Mouse (Mus musculus): Measurements from ENCODE around the gene Ints14. TPM values are rescaled to one million over a fixed set of nuclear protein-coding genes. Genes with fewer than 3 reads are reported as not detected.

Ints14 gene
- polyA plus RNA-seq, 1 experiment from 2014 or later = 60.4 TPM

- peaks cover 72% of the 10 kb centered on the region for H3K36me3 ChIP-seq
- H3K4me1 ChIP-seq = no peaks in the 10 kb centered on the region; the same call in 1 of the 2 replicates
- H3K9me3 ChIP-seq = no peaks in the 10 kb centered on the region
- H3K27ac ChIP-seq (replicated peaks) = no peak overlapping the region
- H3K27me3 ChIP-seq = no peaks in the 10 kb centered on the region
- H3K4me2 ChIP-seq (replicated peaks) = no peak overlapping the region
- no peak overlapping the region for H3K9ac ChIP-seq (replicated peaks)
- ATAC-seq (ENCODE audit: low FRiP score, low read depth) = no peak
- WGBS = 96% methylated on average over 8 of the region's 8 CpGs
- H3K4me3 ChIP-seq = no peak overlapping the region
Observed at GRCm38 (mm10) chr9:65005737-65006136, 45.0 kb downstream of the Ints14 start.

- no peak overlapping the region for H3K4me2 ChIP-seq (replicated peaks)
- no peaks in the 10 kb centered on the region for H3K9me3 ChIP-seq
- WGBS = 96% methylated on average over 8 of the region's 8 CpGs
- peaks cover 2% of the 10 kb centered on the region; the same call in 1 of the 2 replicates for H3K4me1 ChIP-seq
- peaks cover 37% of the 10 kb centered on the region for H3K36me3 ChIP-seq
- no peak overlapping the region for H3K9ac ChIP-seq (replicated peaks)
- no peak overlapping the region for H3K27ac ChIP-seq (replicated peaks)
- no peak for ATAC-seq (ENCODE audit: low FRiP score, low read depth)
- no peak overlapping the region for H3K4me3 ChIP-seq
- no peaks in the 10 kb centered on the region for H3K27me3 ChIP-seq
Observed at GRCm38 (mm10) chr9:65010632-65011031, 49.9 kb downstream of the Ints14 start.

- no peak overlapping the region for H3K4me3 ChIP-seq
- H3K9me3 ChIP-seq = no peaks in the 10 kb centered on the region
- WGBS = 58% methylated on average over 6 of the region's 6 CpGs
- H3K4me2 ChIP-seq (replicated peaks) = no peak overlapping the region
- H3K27ac ChIP-seq (replicated peaks) = no peak overlapping the region
- peaks cover 9% of the 10 kb centered on the region for H3K4me1 ChIP-seq
- peaks cover 31% of the 10 kb centered on the region for H3K36me3 ChIP-seq
- H3K9ac ChIP-seq (replicated peaks) = no peak overlapping the region
- H3K27me3 ChIP-seq = no peaks in the 10 kb centered on the region
- ATAC-seq (ENCODE audit: low FRiP score, low read depth) = no peak
Observed at GRCm38 (mm10) chr9:65011304-65011703, 50.6 kb downstream of the Ints14 start.

GRCm38 (mm10) chr9:65015461-65016222 is 54.9 kb downstream of the Ints14 start:
- Histone ChIP-seq H3K4me1 (peaks cover 51% of the 10 kb centered on the region), H3K4me3 (no peak overlapping the region), H3K9me3 (no peaks in the 10 kb centered on the region), H3K4me2 (replicated peaks) (no peak overlapping the region), H3K27ac (replicated peaks) (no peak overlapping the region), H3K36me3 (0 out of 2 replicates have a peak, but pooled peaks cover 2% of the 10 kb centered on the region), H3K27me3 (no peaks in the 10 kb centered on the region), H3K9ac (replicated peaks) (no peak overlapping the region)
- no peak for ATAC-seq (ENCODE audit: low FRiP score, low read depth)
- 82% methylated on average over 7 of the region's 7 CpGs for WGBS

GRCm38 (mm10) chr9:65016241-65016977 is 55.7 kb downstream of the Ints14 start:
- peaks cover 54% of the 10 kb centered on the region for H3K4me1 ChIP-seq
- ATAC-seq (ENCODE audit: low FRiP score, low read depth) = no peak

GRCm38 (mm10) chr9:65016978-65017827 is 56.5 kb downstream of the Ints14 start:
- no peaks in the 10 kb centered on the region for H3K9me3 ChIP-seq
- ATAC-seq (ENCODE audit: low FRiP score, low read depth) = no peak
- peak overlapping the region; percentile 17; the same call in 1 of the 2 replicates for H3K27ac ChIP-seq (replicated peaks)
- no peaks in the 10 kb centered on the region for H3K27me3 ChIP-seq
- no peak overlapping the region for H3K4me3 ChIP-seq
- peaks cover 59% of the 10 kb centered on the region for H3K4me1 ChIP-seq
- H3K9ac ChIP-seq (replicated peaks) = no peak overlapping the region
- 84% methylated on average over 16 of the region's 16 CpGs for WGBS
- H3K4me2 ChIP-seq (replicated peaks) = peak overlapping the region; percentile 24
- no peaks in the 10 kb centered on the region for H3K36me3 ChIP-seq

More at GRCm38 (mm10) chr9:65016241-65016977, 55.7 kb downstream of the Ints14 start:
- no peaks in the 10 kb centered on the region for H3K27me3 ChIP-seq
- WGBS = 68% methylated on average over 4 of the region's 4 CpGs
- H3K27ac ChIP-seq (replicated peaks) = peak overlapping the region; percentile 27; the same call in 1 of the 2 replicates
- no peaks in the 10 kb centered on the region for H3K36me3 ChIP-seq
- H3K9me3 ChIP-seq = no peaks in the 10 kb centered on the region
- H3K4me3 ChIP-seq = no peak overlapping the region
- H3K4me2 ChIP-seq (replicated peaks) = peak overlapping the region; percentile 24
- H3K9ac ChIP-seq (replicated peaks) = no peak overlapping the region

GRCm38 (mm10) chr9:65017896-65018295 is 57.2 kb downstream of the Ints14 start:
- no peak overlapping the region for H3K27ac ChIP-seq (replicated peaks)
- no peak overlapping the region for H3K4me3 ChIP-seq
- H3K4me2 ChIP-seq (replicated peaks) = no peak overlapping the region
- WGBS = 93% methylated on average over 4 of the region's 4 CpGs
- H3K9ac ChIP-seq (replicated peaks) = no peak overlapping the region
- H3K9me3 ChIP-seq = no peaks in the 10 kb centered on the region
- peaks cover 63% of the 10 kb centered on the region for H3K4me1 ChIP-seq
- ATAC-seq (ENCODE audit: low FRiP score, low read depth) = no peak
- no peaks in the 10 kb centered on the region for H3K36me3 ChIP-seq
- peaks cover 4% of the 10 kb centered on the region for H3K27me3 ChIP-seq

- Histone ChIP-seq H3K4me3 (no peak overlapping the region), H3K4me1 (peaks cover 63% of the 10 kb centered on the region), H3K27ac (replicated peaks) (no peak overlapping the region), H3K36me3 (no peaks in the 10 kb centered on the region), H3K9me3 (no peaks in the 10 kb centered on the region), H3K9ac (replicated peaks) (no peak overlapping the region), H3K4me2 (replicated peaks) (peak overlapping the region; percentile 26), H3K27me3 (peaks cover 10% of the 10 kb centered on the region)
- 85% methylated on average over 3 of the region's 3 CpGs for WGBS
- no peak for ATAC-seq (ENCODE audit: low FRiP score, low read depth)
Observed at GRCm38 (mm10) chr9:65018588-65019121, 58.0 kb downstream of the Ints14 start.

- no peak overlapping the region for H3K4me3 ChIP-seq
- H3K9ac ChIP-seq (replicated peaks) = no peak overlapping the region
- peaks cover 63% of the 10 kb centered on the region for H3K4me1 ChIP-seq
Observed at GRCm38 (mm10) chr9:65019146-65019545, 58.4 kb downstream of the Ints14 start.

GRCm38 (mm10) chr9:65020128-65020527 is 59.4 kb downstream of the Ints14 start:
- Histone ChIP-seq H3K27me3 (peaks cover 17% of the 10 kb centered on the region), H3K9me3 (no peaks in the 10 kb centered on the region), H3K4me1 (peaks cover 63% of the 10 kb centered on the region), H3K27ac (replicated peaks) (no peak overlapping the region), H3K36me3 (no peaks in the 10 kb centered on the region), H3K9ac (replicated peaks) (peak overlapping the region; percentile 93), H3K4me2 (replicated peaks) (peak overlapping the region; percentile 86), H3K4me3 (peak overlapping the region; percentile 93)
- ATAC-seq (ENCODE audit: low FRiP score, low read depth) = no peak
- WGBS = 74% methylated on average over 4 of the region's 4 CpGs

More at GRCm38 (mm10) chr9:65019146-65019545, 58.4 kb downstream of the Ints14 start:
- H3K36me3 ChIP-seq = no peaks in the 10 kb centered on the region
- peaks cover 15% of the 10 kb centered on the region for H3K27me3 ChIP-seq
- H3K4me2 ChIP-seq (replicated peaks) = peak overlapping the region; percentile 86
- WGBS = 64% methylated on average over 3 of the region's 3 CpGs
- no peak for ATAC-seq (ENCODE audit: low FRiP score, low read depth)
- no peaks in the 10 kb centered on the region for H3K9me3 ChIP-seq
- no peak overlapping the region for H3K27ac ChIP-seq (replicated peaks)
